Mouse (Mus musculus): ENCODE measurements at regions not wholly inside any gene's neighbourhood (a gene's known extent, or its start where the extent isn't known, plus 50 kb on each side); places are given as distances from the start of the nearest gene placed in this dataset.
A peak's percentile ranks its signal among the peaks of the same experiment; 100 is the strongest.

DNA sequence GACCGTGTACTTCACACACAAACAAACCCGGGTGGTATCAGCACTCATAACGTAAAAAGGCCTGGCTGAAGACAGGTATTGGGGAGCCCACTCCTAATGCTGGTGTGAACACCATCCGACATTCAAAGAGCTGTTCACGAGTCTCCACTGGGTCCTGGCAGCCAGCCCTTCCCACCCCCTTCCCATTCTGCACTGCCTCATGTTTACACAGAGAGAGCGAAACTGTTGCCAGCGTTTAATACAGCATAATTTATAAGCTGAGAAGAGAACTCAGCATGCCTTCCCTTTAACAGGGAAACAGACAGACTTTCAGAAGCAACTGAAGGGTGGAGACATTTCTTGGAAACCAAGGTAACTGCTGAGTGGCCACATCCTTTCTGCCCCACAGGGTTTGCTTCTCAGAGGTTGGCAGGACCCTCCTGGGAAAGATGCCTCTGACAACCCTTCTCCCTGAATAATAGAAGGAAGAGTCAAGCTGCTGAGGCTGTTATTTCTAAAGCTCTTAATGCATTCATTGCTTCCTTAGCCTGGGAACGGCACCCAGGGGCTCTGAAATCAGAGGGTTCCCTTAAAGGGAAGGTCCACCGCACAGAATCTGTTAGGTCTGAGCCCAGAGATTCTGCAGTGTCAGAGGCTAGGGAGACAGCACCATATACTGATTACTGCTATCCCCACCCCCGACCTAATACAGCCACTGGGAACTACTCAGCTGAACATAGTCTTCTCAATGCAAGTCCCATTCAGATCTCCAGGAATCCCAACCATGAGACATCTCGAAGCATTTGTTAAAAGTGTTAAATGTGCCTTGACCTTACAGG is 412.4 kb upstream of the Id4 start:
- H3K9me3 ChIP-seq (ENCODE audit: low read length) = no peaks in the 10 kb centered on the region
- H3K27ac ChIP-seq (ENCODE audit: low read depth, low read length) = 0 out of 2 replicates have a peak overlapping the region, but pooled peaks have one; percentile 10
- H3K4me2 ChIP-seq (ENCODE audit: low read depth) = no peak overlapping the region
- H3K27me3 ChIP-seq (ENCODE audit: insufficient read depth, low read length) = no peaks in the 10 kb centered on the region
- H3K4me1 ChIP-seq (ENCODE audit: insufficient read depth) = peaks cover 5% of the 10 kb centered on the region; the same call in 1 of the 2 replicates
- DNase-seq (peak; percentile 74), ATAC-seq (peak; percentile 89)
- no peak overlapping the region for H3K4me3 ChIP-seq (ENCODE audit: low read depth, low read length)
- WGBS = 30% methylated on average over 11 of the region's 11 CpGs
- H3K36me3 ChIP-seq (ENCODE audit: insufficient read depth) = no peaks in the 10 kb centered on the region
- H3K9ac ChIP-seq = no peak overlapping the region
- TF ChIP-seq CTCF (IDR thresholded peaks at IDR 0.05; ENCODE audit: low read depth) = no peak

DNA sequence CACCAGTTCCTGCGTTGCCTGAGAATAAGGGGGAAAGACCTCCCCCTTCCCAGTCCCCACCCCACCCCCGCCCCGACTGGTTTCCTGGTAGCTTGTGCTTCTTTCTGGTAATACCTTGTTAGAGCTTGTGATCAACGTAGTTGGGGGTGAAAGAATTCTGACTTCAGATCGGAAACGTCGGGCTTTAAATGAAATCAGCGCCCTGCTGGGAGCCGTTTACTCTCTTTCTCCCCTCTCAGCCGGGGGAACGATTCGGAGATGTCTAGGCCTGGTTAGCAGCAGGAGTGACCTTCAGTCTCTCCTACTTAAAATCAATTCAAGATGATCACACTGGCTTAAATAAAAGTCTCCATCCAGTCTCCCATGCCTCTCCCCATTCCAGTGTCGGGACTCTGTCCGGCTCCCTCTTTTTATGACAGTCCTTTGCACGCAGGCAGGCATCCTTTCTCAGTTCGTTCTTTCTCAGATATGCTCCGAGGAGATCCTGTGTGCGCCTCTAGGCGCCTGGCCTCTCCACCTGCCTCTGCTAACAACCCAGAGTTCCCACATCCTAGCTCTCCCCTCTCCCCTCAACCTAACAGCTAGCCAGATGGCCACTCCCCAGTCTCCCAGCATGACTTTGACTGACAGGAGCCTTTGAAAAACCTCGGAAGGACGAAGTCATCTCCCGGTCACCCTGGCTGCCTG is 405.5 kb upstream of the Id4 start:
- no peak for DNase-seq
- WGBS = 7% methylated on average over 22 of the region's 22 CpGs

DNA sequence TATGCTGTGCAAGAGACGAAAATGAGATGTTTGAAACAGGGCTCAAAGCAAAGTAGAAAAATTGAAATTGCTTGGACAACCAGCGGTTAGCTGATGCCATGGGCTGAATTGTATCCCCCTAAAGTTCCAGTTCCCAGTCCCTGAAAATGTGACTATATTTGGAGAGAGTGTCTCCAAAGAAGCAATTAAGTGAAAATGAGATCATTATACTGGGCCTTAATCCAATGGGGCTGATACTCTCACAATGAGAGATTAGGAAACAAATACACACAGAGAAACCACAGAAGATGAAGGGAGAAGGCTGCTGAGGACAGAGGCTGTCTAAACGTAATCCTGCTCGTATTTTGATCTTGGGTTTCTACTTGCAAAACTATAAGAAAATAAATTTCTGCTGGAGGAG is 402.1 kb upstream of the Id4 start:
- 34% methylated on average over 4 of the region's 4 CpGs for WGBS
- Histone ChIP-seq H3K36me3 (ENCODE audit: insufficient read depth) (no peaks in the 10 kb centered on the region), H3K9ac (no peak overlapping the region), H3K4me3 (ENCODE audit: low read depth, low read length) (no peak overlapping the region), H3K4me2 (ENCODE audit: low read depth) (no peak overlapping the region), H3K27ac (ENCODE audit: low read depth, low read length) (no peak overlapping the region), H3K9me3 (ENCODE audit: low read length) (no peaks in the 10 kb centered on the region), H3K4me1 (ENCODE audit: insufficient read depth) (peaks cover 11% of the 10 kb centered on the region), H3K27me3 (ENCODE audit: insufficient read depth, low read length) (no peaks in the 10 kb centered on the region)
- no peak for DNase-seq
- TF ChIP-seq CTCF (IDR thresholded peaks at IDR 0.05; ENCODE audit: low read depth) = no peak
- ATAC-seq = no peak

More for the DNA sequence above, 405.5 kb upstream of the Id4 start:
- Histone ChIP-seq H3K27ac (ENCODE audit: low read depth, low read length) (0 out of 2 replicates have a peak overlapping the region, but pooled peaks have one; percentile 21), H3K4me1 (ENCODE audit: insufficient read depth) (peaks cover 11% of the 10 kb centered on the region), H3K9me3 (ENCODE audit: low read length) (no peaks in the 10 kb centered on the region), H3K36me3 (ENCODE audit: insufficient read depth) (no peaks in the 10 kb centered on the region), H3K9ac (peak overlapping the region; percentile 33), H3K4me3 (ENCODE audit: low read depth, low read length) (0 out of 2 replicates have a peak overlapping the region, but pooled peaks have one; percentile 12), H3K4me2 (ENCODE audit: low read depth) (peak overlapping the region; percentile 34), H3K27me3 (ENCODE audit: insufficient read depth, low read length) (no peaks in the 10 kb centered on the region)
- peak; percentile 20; the same call in 1 of the 2 replicates for ATAC-seq
- TF ChIP-seq CTCF (IDR thresholded peaks at IDR 0.05; ENCODE audit: low read depth) = no peak

DNA sequence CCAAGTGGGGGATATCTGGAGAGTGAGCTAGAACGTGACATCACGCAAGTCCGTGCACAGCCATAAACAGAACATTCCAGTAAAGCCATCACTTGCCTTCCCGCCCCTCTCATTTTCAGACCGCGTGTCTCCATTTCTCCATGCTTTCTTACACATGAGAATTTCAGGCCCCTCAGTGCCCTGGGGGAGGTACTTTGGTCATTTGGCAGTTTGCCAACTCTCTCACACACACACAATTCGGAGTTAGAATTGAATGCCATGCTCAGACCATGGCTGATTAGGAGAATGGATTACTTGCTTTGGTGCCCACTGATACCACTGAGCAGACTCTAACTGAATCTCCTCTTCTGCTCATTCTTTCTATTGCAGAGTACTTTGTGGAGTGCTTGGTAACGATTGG is 400.7 kb upstream of the Id4 start:
- DNase-seq (no peak), ATAC-seq (no peak)
- 37% methylated on average over 8 of the region's 8 CpGs for WGBS
- Histone ChIP-seq H3K27me3 (ENCODE audit: insufficient read depth, low read length) (no peaks in the 10 kb centered on the region), H3K9ac (no peak overlapping the region), H3K4me2 (ENCODE audit: low read depth) (no peak overlapping the region), H3K4me1 (ENCODE audit: insufficient read depth) (peaks cover 8% of the 10 kb centered on the region), H3K4me3 (ENCODE audit: low read depth, low read length) (no peak overlapping the region), H3K36me3 (ENCODE audit: insufficient read depth) (no peaks in the 10 kb centered on the region), H3K27ac (ENCODE audit: low read depth, low read length) (no peak overlapping the region), H3K9me3 (ENCODE audit: low read length) (no peaks in the 10 kb centered on the region)
- TF ChIP-seq CTCF (IDR thresholded peaks at IDR 0.05; ENCODE audit: low read depth) = no peak

DNA sequence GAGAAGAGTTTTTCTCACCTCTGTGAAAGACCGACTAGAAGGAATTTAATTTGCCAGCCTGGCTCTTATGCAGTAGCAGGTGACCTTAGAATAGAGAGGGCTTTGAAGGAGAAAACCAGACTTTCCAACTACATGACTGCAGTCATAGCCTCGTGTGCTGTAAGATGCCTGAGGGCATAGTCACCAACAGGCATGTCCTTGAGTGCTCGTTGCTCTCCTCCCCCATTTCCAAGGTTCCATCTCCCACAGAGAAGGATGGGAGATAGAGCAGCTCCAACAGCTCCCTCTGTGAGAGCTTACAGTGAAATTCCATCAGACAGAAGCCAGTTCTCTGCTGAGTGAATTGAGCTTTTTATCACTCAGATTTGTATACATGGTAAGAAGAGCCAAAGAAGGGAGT is 398.1 kb upstream of the Id4 start:
- no peak overlapping the region for H3K9ac ChIP-seq
- no peak for ATAC-seq
- no peak overlapping the region for H3K4me2 ChIP-seq (ENCODE audit: low read depth)
- H3K27ac ChIP-seq (ENCODE audit: low read depth, low read length) = no peak overlapping the region
- H3K4me1 ChIP-seq (ENCODE audit: insufficient read depth) = no peaks in the 10 kb centered on the region
- no peaks in the 10 kb centered on the region for H3K36me3 ChIP-seq (ENCODE audit: insufficient read depth)
- H3K27me3 ChIP-seq (ENCODE audit: insufficient read depth, low read length) = no peaks in the 10 kb centered on the region
- WGBS = 76% methylated on average over 3 of the region's 3 CpGs
- H3K4me3 ChIP-seq (ENCODE audit: low read depth, low read length) = no peak overlapping the region
- DNase-seq = no peak
- no peak for TF ChIP-seq CTCF (IDR thresholded peaks at IDR 0.05; ENCODE audit: low read depth)
- H3K9me3 ChIP-seq (ENCODE audit: low read length) = no peaks in the 10 kb centered on the region

DNA sequence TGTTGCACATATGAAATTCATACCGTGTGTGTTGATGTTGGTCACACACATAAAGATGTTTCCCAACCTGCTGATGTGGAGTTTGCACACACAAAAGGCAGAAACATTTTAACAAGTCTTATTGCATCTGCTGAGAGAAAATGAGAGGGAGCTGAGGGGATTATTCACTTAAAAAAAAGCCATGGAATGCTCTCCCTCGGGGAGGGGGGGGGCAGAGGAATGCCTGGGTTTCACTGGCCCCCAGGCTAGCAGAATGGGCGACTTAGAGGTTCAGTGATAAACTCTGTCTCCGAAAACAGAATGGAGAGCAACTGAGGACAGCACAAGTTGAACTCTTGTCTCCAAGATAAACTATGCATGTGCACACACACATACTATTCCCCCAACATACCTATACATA is 392.4 kb upstream of the Id4 start:
- no peak overlapping the region for H3K4me2 ChIP-seq (ENCODE audit: low read depth)
- no peak for TF ChIP-seq CTCF (IDR thresholded peaks at IDR 0.05; ENCODE audit: low read depth)
- no peaks in the 10 kb centered on the region for H3K36me3 ChIP-seq (ENCODE audit: insufficient read depth)
- H3K9ac ChIP-seq = no peak overlapping the region
- ATAC-seq (no peak), DNase-seq (no peak)
- H3K4me3 ChIP-seq (ENCODE audit: low read depth, low read length) = no peak overlapping the region
- no peaks in the 10 kb centered on the region; the same call in 1 of the 2 replicates for H3K27me3 ChIP-seq (ENCODE audit: insufficient read depth, low read length)
- no peak overlapping the region for H3K27ac ChIP-seq (ENCODE audit: low read depth, low read length)
- H3K9me3 ChIP-seq (ENCODE audit: low read length) = no peaks in the 10 kb centered on the region
- H3K4me1 ChIP-seq (ENCODE audit: insufficient read depth) = no peaks in the 10 kb centered on the region
- 39% methylated on average over 4 of the region's 4 CpGs for WGBS

Data from forebrain, postnatal 0 days (tissue).